Mouse (Mus musculus) lung, postnatal 36 days (tissue): ENCODE results near the gene Cog4.
"Not testable (repeated sequence)": the region's sequence is repeated elsewhere in the genome, so short reads cannot be mapped to it uniquely, and the experiment has no call there.

Experiments used
- DNase-seq: peaks from one replicate; pipeline ENCODE4 v3.0.0; 2022; ENCODE audit warnings: mixed read lengths

Gene Cog4

GRCm38 (mm10) chr8:110926690-110927089 lies 80.3 kb downstream of the Cog4 start:
- DNase-seq: no peak

- DNase-seq: no peak
These were observed 82.0 kb downstream of the Cog4 start for GRCm38 (mm10) chr8:110928435-110928834.

DNA sequence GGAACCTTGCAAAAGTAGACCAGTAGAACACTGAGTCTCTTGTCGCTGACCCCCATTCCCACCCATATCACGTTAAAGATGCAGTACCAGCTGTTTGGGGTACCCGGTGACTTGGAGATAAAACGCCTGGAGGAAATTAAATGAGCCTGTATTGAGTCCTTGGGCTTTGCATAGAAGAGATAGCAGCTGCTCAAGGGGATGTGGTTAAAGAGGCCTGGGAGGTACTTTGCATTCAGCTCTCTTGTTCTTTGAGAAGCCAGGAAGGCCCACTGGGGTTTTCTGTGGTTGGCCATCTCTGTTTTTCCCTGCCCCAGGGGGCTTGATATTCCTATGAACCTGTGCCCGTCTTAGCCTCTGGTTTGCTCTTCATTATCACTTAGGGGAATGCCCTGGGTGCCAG lies 82.7 kb downstream of the Cog4 start:
- no peak for DNase-seq

- DNase-seq: not testable (repeated sequence)
These were observed 83.3 kb downstream of the Cog4 start for GRCm38 (mm10) chr8:110929672-110930071.

GRCm38 (mm10) chr8:110931176-110931939 lies 85.0 kb downstream of the Cog4 start:
- peak; percentile 88 for DNase-seq
